Mouse (Mus musculus): ENCODE results near the gene Rps6kc1. TPM values are rescaled to one million over a fixed set of nuclear protein-coding genes. Genes with fewer than 3 reads are reported as not detected.

The Rps6kc1 gene
- polyA plus RNA-seq, 1 experiment = 21.3 TPM

DNA sequence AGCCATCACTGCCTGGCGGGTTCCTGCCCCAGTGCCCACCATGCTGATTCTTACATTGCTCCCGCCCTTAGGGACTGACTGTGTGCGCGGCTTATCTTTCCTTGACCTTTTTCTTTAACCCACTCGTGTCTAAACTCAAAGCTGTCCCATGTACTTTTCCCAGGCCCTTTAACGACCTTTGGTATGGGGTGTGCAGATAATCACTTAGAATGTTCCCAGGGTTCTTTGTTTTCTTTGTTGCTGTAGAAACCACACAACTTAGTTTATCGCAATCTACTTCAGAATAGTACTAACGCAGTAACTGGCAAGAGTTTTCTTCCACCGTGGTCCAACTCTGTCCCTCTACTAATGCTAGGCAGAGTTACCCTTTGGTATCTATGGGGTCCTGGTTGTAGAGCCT lies 135.3 kb downstream of the Rps6kc1 start:
- no peak overlapping the region for H3K9ac ChIP-seq (ENCODE audit: low read depth, poor library complexity, severe bottlenecking)
- H3K9me3 ChIP-seq (replicated peaks; ENCODE audit: control insufficient read depth, insufficient read depth, low read length, poor library complexity, severe bottlenecking) = no peaks in the 10 kb centered on the region
- H3K4me1 ChIP-seq (ENCODE audit: control insufficient read depth, insufficient read depth, low read length) = no peaks in the 10 kb centered on the region
- no peak overlapping the region for H3K27ac ChIP-seq (ENCODE audit: insufficient read depth, low read length)
- TF ChIP-seq CTCF (IDR thresholded peaks at IDR 0.05; ENCODE audit: low read depth, low read length) = no peak
- TF ChIP-seq POLR2A (IDR thresholded peaks at IDR 0.05; ENCODE audit: insufficient read depth, low read length) = no peak
- no peak for TF ChIP-seq EP300 (IDR thresholded peaks at IDR 0.05; ENCODE audit: insufficient read depth, low read depth, low read length)
- no peak overlapping the region for H3K4me3 ChIP-seq (ENCODE audit: low read depth, low read length)
- H3K36me3 ChIP-seq (ENCODE audit: control insufficient read depth, insufficient read depth, low read length, poor library complexity, severe bottlenecking) = no peaks in the 10 kb centered on the region
- no peaks in the 10 kb centered on the region for H3K27me3 ChIP-seq (ENCODE audit: control insufficient read depth, insufficient read depth, low read length, poor library complexity, severe bottlenecking)

DNA sequence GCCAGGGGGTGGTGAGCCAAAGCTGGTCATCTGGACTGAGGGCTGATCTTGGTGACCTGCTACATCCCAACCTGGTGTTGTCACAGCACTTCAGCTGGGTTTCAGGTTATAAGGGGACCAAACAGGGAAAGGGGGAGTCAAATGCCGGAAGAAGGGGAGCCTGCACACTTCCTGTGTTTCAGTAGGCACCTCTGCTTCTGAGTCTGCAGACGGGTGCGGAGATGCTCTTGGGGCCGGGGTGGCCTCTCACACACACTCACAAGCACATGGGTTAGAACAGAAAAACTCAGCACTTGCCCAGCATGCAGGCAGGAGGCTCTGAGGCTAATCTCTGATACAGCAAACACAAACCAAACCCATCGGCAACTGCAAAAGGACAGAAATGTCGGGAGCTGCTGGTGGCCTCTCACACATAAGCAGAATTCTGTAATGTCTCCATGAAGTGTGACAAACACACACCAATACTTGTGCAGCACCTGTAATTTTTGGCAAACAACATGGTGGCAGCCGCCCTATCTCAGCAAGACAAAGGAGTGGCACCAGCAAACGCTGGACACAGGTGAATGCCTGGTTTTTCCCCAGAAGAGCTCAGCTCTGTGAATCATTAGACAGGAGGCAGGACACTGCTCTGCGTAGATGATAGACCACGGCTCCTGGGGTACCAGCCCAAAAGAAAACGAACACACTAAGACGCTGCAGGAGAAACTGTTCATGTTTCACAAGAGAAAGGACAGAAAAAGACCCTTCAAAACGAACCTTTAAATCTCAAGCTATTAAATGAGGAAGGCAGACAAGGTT lies 139.3 kb downstream of the Rps6kc1 start:
- Histone ChIP-seq H3K4me3 (ENCODE audit: low read depth, low read length) (no peak overlapping the region), H3K9me3 (replicated peaks; ENCODE audit: control insufficient read depth, insufficient read depth, low read length, poor library complexity, severe bottlenecking) (no peaks in the 10 kb centered on the region), H3K27me3 (ENCODE audit: control insufficient read depth, insufficient read depth, low read length, poor library complexity, severe bottlenecking) (no peaks in the 10 kb centered on the region), H3K9ac (ENCODE audit: low read depth, poor library complexity, severe bottlenecking) (no peak overlapping the region), H3K27ac (ENCODE audit: insufficient read depth, low read length) (no peak overlapping the region), H3K36me3 (ENCODE audit: control insufficient read depth, insufficient read depth, low read length, poor library complexity, severe bottlenecking) (no peaks in the 10 kb centered on the region), H3K4me1 (ENCODE audit: control insufficient read depth, insufficient read depth, low read length) (no peaks in the 10 kb centered on the region)
- TF ChIP-seq POLR2A (IDR thresholded peaks at IDR 0.05; ENCODE audit: insufficient read depth, low read length) (no peak), EP300 (IDR thresholded peaks at IDR 0.05; ENCODE audit: insufficient read depth, low read depth, low read length) (no peak), CTCF (IDR thresholded peaks at IDR 0.05; ENCODE audit: low read depth, low read length) (no peak)

DNA sequence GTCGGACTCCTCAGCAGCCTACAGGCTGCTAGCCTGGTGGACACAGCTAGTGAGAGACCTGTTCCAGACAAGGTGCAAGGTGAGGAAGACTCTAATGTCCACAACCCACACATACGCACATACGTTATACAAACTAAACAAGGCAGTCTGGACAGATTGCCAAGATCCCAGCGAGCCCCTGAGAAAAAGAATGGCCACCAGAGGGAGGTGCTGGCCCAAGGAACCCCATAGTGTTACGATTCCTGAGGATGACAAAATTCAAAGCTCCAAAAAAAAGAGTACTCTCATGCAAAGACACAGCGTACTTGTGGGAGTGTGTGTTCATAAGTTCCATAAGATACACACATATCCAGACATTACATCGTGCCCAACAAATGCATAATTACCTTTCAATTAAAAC lies 141.8 kb downstream of the Rps6kc1 start:
- H3K4me3 ChIP-seq (ENCODE audit: low read depth, low read length) = no peak overlapping the region
- H3K27ac ChIP-seq (ENCODE audit: insufficient read depth, low read length) = no peak overlapping the region
- H3K36me3 ChIP-seq (ENCODE audit: control insufficient read depth, insufficient read depth, low read length, poor library complexity, severe bottlenecking) = no peaks in the 10 kb centered on the region
- H3K27me3 ChIP-seq (ENCODE audit: control insufficient read depth, insufficient read depth, low read length, poor library complexity, severe bottlenecking) = no peaks in the 10 kb centered on the region
- no peak overlapping the region for H3K9ac ChIP-seq (ENCODE audit: low read depth, poor library complexity, severe bottlenecking)
- H3K4me1 ChIP-seq (ENCODE audit: control insufficient read depth, insufficient read depth, low read length) = no peaks in the 10 kb centered on the region
- no peak for TF ChIP-seq CTCF (IDR thresholded peaks at IDR 0.05; ENCODE audit: low read depth, low read length)
- no peak for TF ChIP-seq POLR2A (IDR thresholded peaks at IDR 0.05; ENCODE audit: insufficient read depth, low read length)
- no peak for TF ChIP-seq EP300 (IDR thresholded peaks at IDR 0.05; ENCODE audit: insufficient read depth, low read depth, low read length)
- H3K9me3 ChIP-seq (replicated peaks; ENCODE audit: control insufficient read depth, insufficient read depth, low read length, poor library complexity, severe bottlenecking) = no peaks in the 10 kb centered on the region

DNA sequence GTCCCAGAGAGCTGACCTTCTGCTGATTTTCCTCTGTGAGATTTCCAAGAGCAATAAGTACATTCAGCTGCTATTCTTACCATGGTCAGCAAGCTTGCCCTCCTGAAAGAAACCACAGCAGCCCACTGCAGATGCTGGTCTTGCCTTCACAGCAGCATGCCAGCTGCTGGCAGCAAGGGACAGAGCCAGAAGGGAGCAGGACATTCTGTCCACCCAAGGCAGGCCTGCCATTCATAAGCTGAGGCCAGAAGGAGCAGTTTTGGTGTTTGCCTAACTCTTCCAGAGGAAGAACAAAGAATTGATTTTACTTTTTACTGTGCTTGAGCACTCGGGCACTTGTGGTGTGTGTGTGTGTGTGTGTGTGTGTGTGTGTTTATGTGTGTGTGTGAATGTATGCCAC lies 143.3 kb downstream of the Rps6kc1 start:
- H3K9ac ChIP-seq (ENCODE audit: low read depth, poor library complexity, severe bottlenecking) = no peak overlapping the region
- no peak for TF ChIP-seq EP300 (IDR thresholded peaks at IDR 0.05; ENCODE audit: insufficient read depth, low read depth, low read length)
- TF ChIP-seq POLR2A (IDR thresholded peaks at IDR 0.05; ENCODE audit: insufficient read depth, low read length) = no peak
- no peak for TF ChIP-seq CTCF (IDR thresholded peaks at IDR 0.05; ENCODE audit: low read depth, low read length)
- H3K27me3 ChIP-seq (ENCODE audit: control insufficient read depth, insufficient read depth, low read length, poor library complexity, severe bottlenecking) = no peaks in the 10 kb centered on the region
- no peaks in the 10 kb centered on the region for H3K4me1 ChIP-seq (ENCODE audit: control insufficient read depth, insufficient read depth, low read length)
- H3K27ac ChIP-seq (ENCODE audit: insufficient read depth, low read length) = no peak overlapping the region
- no peaks in the 10 kb centered on the region for H3K9me3 ChIP-seq (replicated peaks; ENCODE audit: control insufficient read depth, insufficient read depth, low read length, poor library complexity, severe bottlenecking)
- H3K4me3 ChIP-seq (ENCODE audit: low read depth, low read length) = no peak overlapping the region
- H3K36me3 ChIP-seq (ENCODE audit: control insufficient read depth, insufficient read depth, low read length, poor library complexity, severe bottlenecking) = no peaks in the 10 kb centered on the region

DNA sequence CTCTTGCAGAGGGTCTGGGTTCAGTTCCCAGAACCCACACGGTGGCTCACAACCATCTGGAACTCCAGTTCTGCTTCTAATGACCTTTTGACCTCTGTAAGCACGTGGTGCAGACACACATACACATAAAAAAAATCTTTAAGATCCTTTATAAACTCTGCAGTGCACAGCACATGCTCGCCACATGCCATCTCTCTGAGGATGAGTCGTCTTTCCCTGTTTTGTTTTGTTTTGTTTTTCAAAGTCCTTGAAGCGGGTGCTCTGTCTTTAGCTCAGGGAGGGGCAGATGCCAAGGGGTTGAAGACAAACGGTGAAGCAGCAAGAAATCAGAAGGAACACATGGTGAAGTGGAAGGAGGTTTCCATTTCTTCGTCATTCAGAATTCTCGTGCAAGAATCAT lies 143.9 kb downstream of the Rps6kc1 start:
- H3K9ac ChIP-seq (ENCODE audit: low read depth, poor library complexity, severe bottlenecking) = no peak overlapping the region
- H3K36me3 ChIP-seq (ENCODE audit: control insufficient read depth, insufficient read depth, low read length, poor library complexity, severe bottlenecking) = no peaks in the 10 kb centered on the region
- H3K4me1 ChIP-seq (ENCODE audit: control insufficient read depth, insufficient read depth, low read length) = no peaks in the 10 kb centered on the region
- H3K27me3 ChIP-seq (ENCODE audit: control insufficient read depth, insufficient read depth, low read length, poor library complexity, severe bottlenecking) = no peaks in the 10 kb centered on the region
- H3K27ac ChIP-seq (ENCODE audit: insufficient read depth, low read length) = no peak overlapping the region
- TF ChIP-seq EP300 (IDR thresholded peaks at IDR 0.05; ENCODE audit: insufficient read depth, low read depth, low read length) = no peak
- no peak for TF ChIP-seq POLR2A (IDR thresholded peaks at IDR 0.05; ENCODE audit: insufficient read depth, low read length)
- no peak for TF ChIP-seq CTCF (IDR thresholded peaks at IDR 0.05; ENCODE audit: low read depth, low read length)
- no peak overlapping the region for H3K4me3 ChIP-seq (ENCODE audit: low read depth, low read length)
- H3K9me3 ChIP-seq (replicated peaks; ENCODE audit: control insufficient read depth, insufficient read depth, low read length, poor library complexity, severe bottlenecking) = no peaks in the 10 kb centered on the region

DNA sequence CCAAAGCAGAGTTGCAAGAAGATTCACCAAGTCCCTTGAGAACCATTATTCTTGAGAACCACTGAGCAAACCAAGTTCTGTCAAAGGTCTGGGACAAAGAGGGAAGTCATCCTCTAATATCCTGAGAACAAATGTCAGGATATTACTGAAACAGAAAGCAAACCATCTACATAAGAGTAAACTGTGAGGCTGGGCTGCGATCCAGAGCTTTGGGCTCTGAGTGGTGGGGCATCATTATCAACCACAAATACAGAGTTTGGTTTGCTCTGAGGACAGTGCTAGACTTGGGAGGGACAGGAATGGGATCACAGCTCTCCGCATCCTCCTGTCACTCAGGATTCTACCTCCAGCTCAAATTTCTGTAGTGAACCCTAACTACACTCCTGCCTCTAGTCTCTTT lies 144.8 kb downstream of the Rps6kc1 start:
- no peaks in the 10 kb centered on the region for H3K27me3 ChIP-seq (ENCODE audit: control insufficient read depth, insufficient read depth, low read length, poor library complexity, severe bottlenecking)
- H3K36me3 ChIP-seq (ENCODE audit: control insufficient read depth, insufficient read depth, low read length, poor library complexity, severe bottlenecking) = no peaks in the 10 kb centered on the region
- no peaks in the 10 kb centered on the region for H3K9me3 ChIP-seq (replicated peaks; ENCODE audit: control insufficient read depth, insufficient read depth, low read length, poor library complexity, severe bottlenecking)
- H3K4me3 ChIP-seq (ENCODE audit: low read depth, low read length) = no peak overlapping the region
- TF ChIP-seq POLR2A (IDR thresholded peaks at IDR 0.05; ENCODE audit: insufficient read depth, low read length) = no peak
- TF ChIP-seq CTCF (IDR thresholded peaks at IDR 0.05; ENCODE audit: low read depth, low read length) = no peak
- no peak for TF ChIP-seq EP300 (IDR thresholded peaks at IDR 0.05; ENCODE audit: insufficient read depth, low read depth, low read length)
- no peaks in the 10 kb centered on the region for H3K4me1 ChIP-seq (ENCODE audit: control insufficient read depth, insufficient read depth, low read length)
- H3K9ac ChIP-seq (ENCODE audit: low read depth, poor library complexity, severe bottlenecking) = no peak overlapping the region
- H3K27ac ChIP-seq (ENCODE audit: insufficient read depth, low read length) = no peak overlapping the region
